Mouse (Mus musculus) naive thymus-derived CD4-positive, alpha-beta T cell, adult 2 months (primary cell): Measurements from ENCODE around the gene Mien1.

ENCODE experiments used
- DNase-seq: peaks from one replicate; pipeline ENCODE4 v3.0.0-alpha.2; 2011; ENCODE audit warnings: low read depth

The Mien1 gene

DNA sequence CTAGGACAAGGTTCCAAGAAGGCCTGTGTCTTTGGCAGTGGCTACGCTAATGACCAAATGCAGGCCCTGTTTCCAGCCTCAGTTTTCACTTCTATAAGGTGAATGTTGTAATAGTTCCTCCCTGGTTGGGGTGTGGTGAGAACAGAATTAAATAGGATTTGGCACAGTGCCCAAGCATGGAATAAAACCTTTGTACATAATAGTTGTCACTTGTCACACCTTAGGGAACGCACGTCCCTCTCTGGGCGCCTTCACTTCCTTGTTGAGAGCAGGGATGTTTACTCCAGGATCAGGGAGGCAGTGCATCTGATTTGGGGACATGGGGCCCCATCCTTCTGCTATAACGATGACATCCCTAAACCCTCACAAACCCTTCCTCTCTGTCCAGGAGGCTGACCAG lies 10.4 kb downstream of the Mien1 start:
- DNase-seq: no peak

DNA sequence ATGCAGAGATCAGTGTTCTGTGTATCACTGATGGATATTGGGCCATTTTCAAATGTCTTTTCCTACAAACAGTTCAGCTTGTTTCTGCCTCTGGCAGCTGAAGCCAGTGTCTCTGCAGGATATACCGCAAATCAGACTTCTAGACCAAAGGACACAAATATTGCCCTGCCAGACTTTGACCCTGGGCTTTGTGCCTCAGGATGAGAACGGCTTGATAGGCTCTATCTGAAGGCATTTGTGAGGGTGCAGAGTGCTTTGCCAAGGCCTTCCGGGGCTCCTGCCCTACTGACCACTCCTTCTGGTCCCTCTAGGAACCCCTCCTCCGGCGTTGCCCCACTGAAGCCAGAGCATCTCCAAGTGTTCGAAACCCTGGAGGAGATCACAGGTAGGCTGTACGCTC lies 12.2 kb downstream of the Mien1 start:
- no peak for DNase-seq

DNA sequence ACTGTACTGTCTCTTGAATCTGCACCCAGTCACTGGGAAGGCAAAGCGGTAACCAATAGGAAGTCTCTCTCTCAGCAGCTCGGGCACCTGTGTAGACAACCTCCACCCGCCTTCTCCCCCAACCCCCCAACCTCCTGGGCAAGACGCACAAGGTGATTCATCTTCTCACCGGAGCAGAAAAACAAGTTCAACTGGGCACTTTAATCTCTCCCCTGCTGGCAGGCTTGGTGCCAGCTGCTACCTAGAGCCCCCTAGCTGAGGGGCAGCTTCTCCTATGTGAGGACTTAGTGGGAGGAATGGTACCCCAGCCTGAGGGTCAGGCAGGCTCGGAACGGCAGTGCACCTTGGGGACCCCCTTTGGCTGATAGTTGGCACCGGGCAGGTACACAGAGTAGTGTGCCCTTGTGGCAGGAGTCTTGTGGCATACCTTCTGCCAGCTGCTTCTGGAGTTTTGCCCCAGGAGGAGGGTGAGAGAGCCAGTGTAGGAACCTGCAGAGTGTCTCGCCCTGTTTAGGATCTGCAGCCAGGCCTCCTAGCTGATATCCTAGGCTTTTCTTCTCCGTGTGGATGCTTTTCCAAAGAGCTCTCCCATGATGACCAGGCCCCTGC lies 19.7 kb downstream of the Mien1 start:
- no peak for DNase-seq

DNA sequence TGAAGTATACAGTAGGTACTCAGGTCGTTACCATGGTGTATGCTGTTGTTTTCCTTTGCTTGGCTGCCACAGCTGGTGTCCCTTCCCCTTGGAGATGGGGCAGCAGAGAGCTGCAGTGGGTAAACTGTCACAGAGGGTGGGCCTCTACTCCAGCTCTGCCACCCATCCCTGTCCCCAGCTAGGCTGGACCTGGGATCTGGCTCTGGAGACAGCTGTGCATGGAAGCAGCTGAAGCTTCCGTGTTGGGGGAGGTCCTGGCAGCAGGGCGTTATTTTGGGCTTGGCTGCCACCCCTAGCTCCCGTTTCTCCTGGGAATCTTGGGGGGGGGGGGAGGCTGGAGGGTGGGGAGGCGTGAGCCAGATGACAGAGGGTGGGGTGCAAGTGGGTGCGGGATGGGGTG lies 20.5 kb downstream of the Mien1 start:
- DNase-seq: no peak

DNA sequence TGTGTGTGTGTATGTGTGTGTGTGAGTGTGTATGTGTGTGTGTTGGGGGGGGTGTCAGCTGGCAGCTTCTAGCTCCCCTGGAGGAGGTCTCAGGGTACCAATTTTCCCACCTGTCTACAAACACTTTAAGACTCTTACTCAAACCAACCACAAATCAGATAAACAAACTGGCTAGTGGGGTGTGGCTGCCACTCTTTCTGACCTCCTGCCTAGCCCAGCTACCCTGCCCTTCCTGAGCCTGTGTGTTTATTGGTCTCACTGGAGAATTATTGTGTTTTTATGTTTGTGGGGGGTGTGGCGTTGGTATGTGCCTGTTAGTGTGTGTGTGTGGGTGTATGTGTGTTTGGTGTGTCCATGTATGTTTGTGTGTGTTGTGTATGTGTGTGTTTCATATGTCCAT lies 21.7 kb downstream of the Mien1 start:
- DNase-seq: no peak

DNA sequence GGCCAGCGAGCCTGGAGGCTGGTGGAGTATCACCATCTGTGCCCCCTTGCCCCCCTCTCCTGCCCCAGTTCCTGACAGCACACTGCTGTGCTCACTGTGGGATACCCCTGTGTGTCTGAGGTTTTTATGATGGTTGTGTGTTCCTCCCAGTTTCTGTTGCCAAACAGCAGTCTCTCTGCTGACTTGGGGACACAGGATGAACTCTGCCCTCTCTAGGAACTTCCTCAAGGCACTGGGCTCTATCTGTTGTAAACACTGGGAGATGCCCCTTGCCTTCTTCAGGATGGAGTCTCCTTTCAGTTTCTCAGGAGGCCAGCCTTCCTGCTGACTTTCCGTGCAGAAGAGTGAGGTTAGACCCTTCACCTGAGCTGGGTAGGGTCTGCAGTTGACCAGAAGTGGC lies 24.6 kb downstream of the Mien1 start:
- DNase-seq: no peak

DNA sequence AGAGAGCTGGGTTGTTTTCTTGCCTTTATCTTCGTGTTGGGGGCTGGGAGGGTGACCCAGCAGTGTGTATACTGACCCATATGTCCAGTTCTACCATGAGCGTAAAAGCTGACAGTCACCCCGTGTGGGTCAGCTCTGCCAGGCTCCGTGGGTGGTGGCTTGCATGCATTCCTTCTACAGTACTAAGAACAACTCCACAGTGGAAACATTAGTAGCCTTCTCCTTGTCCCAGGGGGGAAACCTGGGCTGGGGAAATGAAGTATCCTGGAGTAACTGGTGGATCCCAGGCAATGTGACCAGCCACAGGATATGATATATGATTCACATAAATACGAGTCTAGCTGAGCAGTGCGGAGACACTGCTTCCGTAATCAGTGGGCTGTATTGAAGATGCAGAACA lies 25.1 kb downstream of the Mien1 start:
- no peak for DNase-seq

DNA sequence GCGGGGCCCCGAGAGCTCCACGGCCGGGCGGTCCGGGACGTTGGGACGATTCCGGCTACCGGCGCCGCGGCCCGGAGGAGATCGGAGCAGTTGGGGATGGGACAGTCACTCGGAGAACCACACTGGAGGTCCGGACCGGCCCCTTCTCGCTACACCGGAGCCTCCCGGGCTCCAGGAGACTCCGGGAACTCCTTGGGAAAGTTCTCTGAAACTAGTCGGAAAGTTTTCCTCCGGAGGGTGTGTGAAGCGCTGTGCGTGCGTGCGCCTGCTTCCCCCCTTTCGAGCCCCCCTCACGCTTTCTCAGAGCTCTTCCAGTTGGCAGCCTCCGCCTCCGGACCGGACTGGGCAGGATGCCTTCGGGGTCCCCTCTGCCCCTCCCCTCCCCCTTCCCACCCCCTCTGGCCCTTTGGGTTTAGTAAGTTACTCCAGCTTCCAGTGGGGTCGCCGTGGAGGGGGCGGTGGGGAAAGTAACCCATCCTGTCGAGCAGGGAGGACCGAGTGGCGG lies 25.9 kb downstream of the Mien1 start:
- DNase-seq: no peak

DNA sequence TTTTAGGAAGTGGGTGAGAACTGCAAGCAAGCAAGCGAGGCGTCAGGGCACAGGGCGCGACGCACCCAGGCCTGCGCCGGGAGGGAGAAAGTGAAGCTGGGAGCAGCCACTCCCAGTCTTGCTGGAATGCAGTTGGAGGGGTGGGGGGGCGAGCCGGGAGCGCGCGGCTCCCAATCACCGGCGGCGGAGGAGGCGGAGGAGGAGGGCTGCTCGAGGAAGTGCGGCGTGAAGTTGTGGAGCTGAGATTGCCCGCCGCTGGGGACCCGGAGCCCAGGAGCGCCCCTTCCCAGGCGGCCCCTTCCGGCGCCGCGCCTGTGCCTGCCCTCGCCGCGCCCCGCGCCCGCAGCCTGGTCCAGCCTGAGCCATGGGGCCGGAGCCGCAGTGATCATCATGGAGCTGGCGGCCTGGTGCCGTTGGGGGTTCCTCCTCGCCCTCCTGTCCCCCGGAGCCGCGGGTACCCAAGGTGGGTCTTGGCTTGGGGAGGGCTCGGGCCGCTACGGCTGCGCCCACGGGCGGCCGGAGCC lies 26.5 kb downstream of the Mien1 start, which contains the start of gene Erbb2:
TSS of gene Erbb2 (plus strand) at position 198 of the 524 bp plus-strand sequence.
- peak; percentile 24 for DNase-seq

DNA sequence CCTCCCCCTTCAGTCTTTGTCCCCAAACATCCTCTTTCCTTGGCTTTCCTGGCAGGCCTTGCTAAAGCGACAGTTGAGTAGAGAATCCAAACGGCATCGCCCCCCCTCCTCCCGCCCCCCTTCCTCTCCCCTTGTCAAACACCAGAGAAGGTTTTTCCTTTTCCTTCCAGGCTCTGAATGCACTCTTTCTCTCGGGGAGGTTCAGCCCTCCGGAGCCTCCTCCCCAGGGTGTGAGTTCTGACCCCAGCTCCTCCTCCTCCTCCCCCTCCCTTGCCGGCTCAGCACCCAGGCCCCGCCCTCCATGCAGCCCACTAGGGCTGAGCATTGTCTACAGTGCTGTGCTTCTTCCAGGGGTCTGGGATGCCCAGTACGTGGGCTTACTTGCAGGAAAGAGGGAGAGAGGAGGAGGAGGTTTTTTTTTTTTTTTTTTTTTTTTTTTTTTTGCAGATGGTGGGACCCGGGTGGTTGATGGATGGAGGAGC lies 29.4 kb downstream of the Mien1 start:
- DNase-seq: no peak

DNA sequence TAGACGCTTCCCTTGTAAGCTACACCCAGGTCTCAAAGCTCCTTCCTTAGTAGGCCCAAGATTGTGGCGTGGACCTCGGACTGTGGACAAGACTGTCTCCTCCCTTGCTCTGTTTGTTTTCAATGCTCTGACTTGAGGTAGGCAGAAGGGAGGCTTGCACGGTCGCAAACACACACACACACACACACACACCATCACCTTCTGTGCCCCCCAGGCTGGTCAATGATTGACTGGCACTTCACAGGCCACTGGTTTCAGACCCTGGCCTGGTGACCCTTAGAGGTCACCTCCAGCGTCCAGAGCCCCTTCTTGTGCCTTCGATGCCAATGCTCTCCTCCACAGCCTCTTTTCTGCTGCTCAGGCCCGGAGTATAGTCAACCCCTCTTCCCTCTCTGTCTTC lies 29.9 kb downstream of the Mien1 start:
- DNase-seq: no peak

DNA sequence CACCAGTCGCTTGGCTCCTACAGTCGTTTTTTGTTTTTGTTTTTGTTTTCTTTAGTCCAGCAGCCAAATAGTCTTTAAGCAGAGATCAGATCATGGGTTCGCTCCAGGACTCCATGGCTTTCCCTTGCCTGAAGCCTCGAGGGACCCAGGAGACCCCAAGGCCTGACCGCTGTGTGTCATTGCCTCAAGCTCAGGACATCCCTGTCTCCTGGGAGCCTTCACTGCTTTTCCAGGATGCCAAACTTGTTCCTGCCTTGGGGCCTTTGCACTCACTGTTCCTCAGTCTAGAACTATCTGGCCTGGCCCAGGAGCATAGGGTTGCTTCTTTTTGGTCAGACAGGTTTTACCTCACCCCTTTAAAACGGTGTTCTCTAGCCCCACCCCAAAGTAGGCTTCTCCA lies 32.2 kb downstream of the Mien1 start:
- no peak for DNase-seq

DNA sequence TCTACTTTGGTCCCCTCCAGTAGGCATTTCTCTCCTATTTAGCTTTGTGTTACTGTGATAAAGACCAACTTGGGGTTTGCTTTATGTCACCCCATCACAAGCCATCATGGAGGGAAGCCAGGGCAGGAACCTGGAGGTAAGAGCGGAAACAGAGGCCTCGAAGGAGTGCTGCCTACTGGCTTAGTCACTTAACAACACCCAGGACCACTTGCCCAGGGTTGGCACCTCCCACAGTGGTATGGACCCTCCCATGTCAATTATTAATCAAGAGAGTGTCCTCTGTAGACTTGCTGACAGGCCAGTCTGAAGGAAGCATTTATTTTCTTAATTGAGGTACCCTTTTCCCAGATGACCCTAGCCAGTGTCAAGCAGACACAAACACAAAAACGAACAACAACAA lies 38.0 kb downstream of the Mien1 start:
- no peak for DNase-seq

DNA sequence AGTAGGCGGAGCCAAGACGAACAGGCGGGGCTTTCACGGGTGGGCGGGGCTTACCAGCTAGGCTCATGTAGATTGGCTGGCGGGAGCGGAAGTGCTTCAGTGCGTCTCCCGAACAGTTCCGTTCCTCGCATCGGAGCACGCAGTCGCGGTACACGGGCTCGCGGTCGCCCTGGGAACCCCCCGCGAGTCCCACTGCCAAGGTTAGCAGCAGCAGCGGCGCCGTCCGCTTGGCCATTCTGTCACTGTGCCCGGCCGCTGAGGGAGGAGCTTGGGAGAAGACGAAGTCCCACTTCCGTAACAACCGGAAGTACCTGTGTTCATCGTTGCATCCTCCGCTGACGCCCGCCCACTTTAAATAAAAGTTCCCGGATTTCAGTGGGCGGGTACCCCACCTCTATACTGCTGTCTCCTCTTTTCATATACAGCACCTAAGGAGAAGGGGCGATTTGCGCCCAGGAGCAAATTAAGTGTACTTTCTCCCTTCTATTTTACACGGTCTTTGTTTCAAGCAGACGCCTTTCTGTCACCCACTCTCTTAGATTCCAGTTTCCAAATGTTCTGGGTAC lies 38.5 kb downstream of the Mien1 start, which contains the start of gene Pgap3:
TSS of gene Pgap3 (minus strand) at position 330 of the 566 bp plus-strand sequence.
- DNase-seq: peak; percentile 95

DNA sequence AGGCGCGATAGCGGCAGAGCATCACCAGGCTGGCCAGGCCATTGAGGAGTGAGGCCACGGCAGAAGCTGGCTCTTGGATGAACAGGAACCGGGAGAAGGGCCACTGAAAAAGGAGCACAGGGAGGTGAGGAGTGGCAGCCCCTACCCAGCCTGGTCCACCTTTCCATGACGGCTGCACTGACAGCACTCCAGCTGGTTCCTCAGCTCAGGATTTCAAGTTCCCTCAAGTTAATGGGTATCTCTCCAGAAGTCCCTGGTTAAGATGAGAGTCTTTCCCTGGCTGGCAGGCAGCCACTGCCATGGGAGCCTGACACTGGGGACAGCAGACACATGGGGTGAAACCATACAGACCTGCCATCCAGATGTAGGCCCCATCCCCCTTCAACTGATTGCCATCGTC lies 40.8 kb downstream of the Mien1 start:
- no peak for DNase-seq

DNA sequence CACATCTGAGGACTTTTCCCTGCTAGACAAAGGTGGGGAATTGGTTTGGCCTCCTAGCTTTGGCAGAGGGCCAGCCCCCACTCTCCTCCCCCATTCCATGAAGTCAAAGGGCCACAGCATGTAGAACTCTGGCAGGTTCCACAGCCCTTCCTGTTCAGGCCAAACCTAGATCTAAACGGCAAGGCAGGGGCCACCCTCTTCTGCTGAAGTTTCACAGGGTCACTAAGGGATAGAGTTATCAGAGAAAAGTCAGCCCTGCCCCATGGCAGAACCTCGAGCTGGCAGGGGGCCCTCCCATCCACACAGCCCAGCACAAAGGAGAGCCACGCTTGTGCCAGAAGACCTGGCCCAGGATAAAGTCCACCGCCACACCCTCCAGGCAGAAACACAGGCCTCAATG lies 43.8 kb downstream of the Mien1 start:
- DNase-seq: no peak

DNA sequence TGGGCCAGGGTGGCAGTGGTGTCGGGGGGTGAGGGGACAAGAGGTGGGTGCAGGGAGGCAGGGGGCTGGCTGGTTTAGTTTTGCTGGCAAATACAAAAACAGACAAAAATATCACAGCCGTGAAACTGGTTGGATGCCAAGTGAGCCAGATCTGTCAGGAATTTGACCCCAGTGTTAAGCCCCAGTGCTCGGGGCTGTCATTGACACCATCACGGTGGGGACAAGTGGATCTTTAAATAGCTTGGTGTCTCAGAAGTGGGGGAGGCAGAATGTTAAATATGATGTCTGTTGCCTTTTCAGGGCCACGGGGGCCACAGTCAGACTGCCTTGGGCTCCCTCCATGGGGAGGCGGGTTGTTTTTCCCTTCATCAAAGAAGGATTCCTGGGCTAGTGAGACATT lies 44.5 kb downstream of the Mien1 start:
- DNase-seq: no peak

DNA sequence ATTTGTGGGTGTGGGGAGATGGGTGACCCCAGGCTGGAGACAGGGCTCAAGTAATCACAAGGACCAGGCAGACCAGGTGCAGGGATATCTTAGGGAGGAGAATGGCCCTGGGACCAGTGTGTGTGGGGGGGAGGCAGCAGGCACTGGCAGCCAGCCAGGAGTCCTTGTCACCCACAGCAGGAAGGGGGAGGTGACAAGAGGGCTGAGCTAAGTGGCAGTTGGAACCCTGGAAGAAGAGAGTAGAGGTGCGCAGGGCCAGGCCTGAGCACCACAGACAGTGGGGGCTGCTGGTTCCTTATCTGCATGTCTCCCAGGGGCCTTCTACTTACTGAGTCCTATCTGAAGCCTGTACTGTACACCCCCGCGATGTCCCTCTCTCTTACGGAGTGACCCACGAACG lies 45.5 kb downstream of the Mien1 start:
- peak; percentile 68 for DNase-seq

DNA sequence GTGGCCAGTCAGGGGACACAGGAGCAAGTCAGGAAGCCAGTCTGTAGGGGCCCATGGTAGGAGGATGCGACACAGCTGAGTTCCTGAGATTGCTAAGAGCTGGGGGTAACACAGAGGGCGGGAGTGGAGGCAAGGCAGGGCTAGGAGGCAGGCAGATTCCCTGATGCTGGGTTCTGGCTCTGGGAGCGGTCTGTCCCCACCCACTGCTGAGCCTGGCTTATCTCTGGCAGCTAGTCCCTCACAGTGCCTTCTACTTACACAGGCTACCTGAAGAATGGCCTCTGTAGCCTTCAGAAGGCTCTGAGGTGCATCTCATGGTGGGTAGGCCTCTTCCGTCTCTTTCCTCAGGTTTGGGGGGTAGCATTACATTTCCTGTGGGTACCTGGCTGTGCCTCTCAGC lies 46.1 kb downstream of the Mien1 start:
- no peak for DNase-seq

DNA sequence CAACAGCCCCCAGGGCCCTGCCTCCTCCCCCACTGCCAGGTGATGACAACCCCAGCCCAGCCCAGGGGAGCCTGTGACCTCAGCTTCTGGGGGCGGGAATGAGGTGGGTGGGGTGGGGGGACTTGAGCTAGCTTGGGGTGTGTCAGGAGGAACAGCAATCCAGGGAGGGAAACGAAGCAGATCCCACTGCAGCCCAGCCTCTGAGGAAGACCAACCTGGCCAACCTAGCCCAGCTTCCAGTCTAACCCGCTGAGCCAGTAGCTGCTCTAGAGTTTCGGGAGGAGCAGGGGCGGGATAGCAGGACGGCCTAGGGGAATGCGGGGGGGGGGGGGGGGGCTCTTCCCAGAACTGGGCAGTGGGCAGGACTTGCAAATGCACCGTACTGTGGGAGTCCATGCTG lies 46.8 kb downstream of the Mien1 start:
- no peak for DNase-seq

DNA sequence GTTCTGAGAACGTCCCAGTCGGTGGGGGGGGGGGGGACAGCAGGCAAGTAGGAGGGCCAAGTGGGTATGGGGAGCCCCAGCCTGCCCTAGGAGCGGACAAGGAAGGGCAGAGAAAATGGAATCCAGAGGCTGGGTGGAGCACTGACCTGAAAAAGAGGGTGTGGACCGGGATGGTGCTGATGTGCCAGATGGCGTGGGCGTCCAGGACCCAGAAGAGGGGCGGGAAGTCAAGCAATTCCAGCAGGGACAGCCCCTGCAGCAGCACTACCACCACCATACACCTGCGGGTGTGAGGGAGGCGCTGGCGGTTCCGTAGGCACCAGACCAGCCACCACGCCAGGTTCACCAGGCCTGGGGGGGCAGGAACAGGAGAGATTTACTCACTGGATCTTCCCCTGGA lies 48.6 kb downstream of the Mien1 start:
- DNase-seq: no peak

DNA sequence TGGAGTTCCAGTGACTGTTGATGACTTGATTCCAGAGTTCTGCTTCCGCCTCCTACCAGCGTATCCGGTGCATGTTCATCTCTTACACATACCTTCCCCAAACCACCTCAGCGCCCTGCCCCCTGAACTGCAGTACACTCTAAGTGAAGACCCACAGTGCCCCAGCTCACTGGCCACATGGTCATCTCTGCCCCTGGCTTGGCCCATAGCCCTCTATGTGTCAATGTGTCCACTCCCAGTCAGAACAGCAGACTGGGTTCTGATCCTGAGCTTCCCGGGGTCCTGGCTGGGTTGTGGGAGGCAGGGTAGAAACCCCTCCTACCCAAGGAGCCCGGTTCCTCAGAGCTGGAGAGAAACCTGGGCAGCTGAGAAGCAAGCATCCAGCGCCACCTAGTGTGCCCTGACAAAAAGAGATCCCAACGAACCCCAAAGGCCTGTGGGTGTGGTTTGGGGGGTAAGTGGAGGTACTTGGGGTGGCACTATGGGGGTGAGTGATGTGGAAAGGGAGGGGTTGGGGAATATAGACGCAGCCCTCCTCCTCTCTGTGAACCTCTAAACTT lies 49.5 kb downstream of the Mien1 start:
- DNase-seq: peak; percentile 70

DNA sequence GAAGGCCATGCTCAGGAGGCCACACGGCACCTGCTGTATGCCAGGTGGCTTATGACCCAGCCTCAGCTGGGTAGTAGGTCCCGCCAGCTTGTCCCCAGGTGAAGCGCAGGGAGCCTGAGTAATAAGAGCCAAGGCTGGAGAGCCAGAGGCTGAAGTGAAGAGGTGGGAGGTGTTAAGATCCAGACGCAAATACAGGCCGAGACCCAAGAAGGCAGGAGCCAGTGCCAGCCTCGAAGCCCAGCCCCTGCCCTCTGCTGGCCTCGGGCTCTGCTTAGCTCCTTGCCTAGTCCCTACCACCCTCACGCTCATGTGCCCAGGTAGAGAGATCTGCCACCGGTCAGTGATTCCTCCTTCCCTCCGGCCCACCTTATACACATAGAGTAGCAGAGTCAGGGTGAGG lies 50.5 kb downstream of the Mien1 start:
- no peak for DNase-seq
